Mouse (Mus musculus): ENCODE measurements around the gene Hoxa10. TPM values are rescaled to one million over a fixed set of nuclear protein-coding genes. Genes with fewer than 3 reads are reported as not detected.

Gene Hoxa10
- polyA plus RNA-seq, 1 experiment, result not detected

- no peak for TF ChIP-seq GATA1 (IDR thresholded peaks at IDR 0.05; ENCODE audit: low read length)
Measured at GRCm38 (mm10) chr6:52266666-52266985, 26.0 kb upstream of the Hoxa10 start.

GRCm38 (mm10) chr6:52265913-52266665, 25.4 kb upstream of the Hoxa10 start:
- TF ChIP-seq GATA1 (IDR thresholded peaks at IDR 0.05; ENCODE audit: low read length), result no peak

GRCm38 (mm10) chr6:52265306-52265912, 24.8 kb upstream of the Hoxa10 start:
- TF ChIP-seq GATA1 (IDR thresholded peaks at IDR 0.05; ENCODE audit: low read length), result no peak

- no peak for TF ChIP-seq GATA1 (IDR thresholded peaks at IDR 0.05; ENCODE audit: low read length)
Measured at GRCm38 (mm10) chr6:52264106-52264790, 23.6 kb upstream of the Hoxa10 start.

GRCm38 (mm10) chr6:52263321-52263585, 22.6 kb upstream of the Hoxa10 start:
- TF ChIP-seq GATA1 (IDR thresholded peaks at IDR 0.05; ENCODE audit: low read length), result no peak

GRCm38 (mm10) chr6:52262463-52263320, 22.0 kb upstream of the Hoxa10 start:
- no peak for TF ChIP-seq GATA1 (IDR thresholded peaks at IDR 0.05; ENCODE audit: low read length)

- no peak for TF ChIP-seq GATA1 (IDR thresholded peaks at IDR 0.05; ENCODE audit: low read length)
Measured at GRCm38 (mm10) chr6:52261751-52262462, 21.3 kb upstream of the Hoxa10 start.

- TF ChIP-seq GATA1 (IDR thresholded peaks at IDR 0.05; ENCODE audit: low read length), result no peak
Measured at GRCm38 (mm10) chr6:52260654-52261575, 20.3 kb upstream of the Hoxa10 start, which contains the start of gene Hoxa13. TSS of gene Hoxa13 (minus strand) at chr6:52260880.

- no peak for TF ChIP-seq GATA1 (IDR thresholded peaks at IDR 0.05; ENCODE audit: low read length)
Measured at GRCm38 (mm10) chr6:52259811-52260261, 19.2 kb upstream of the Hoxa10 start.

- no peak for TF ChIP-seq GATA1 (IDR thresholded peaks at IDR 0.05; ENCODE audit: low read length)
Measured at GRCm38 (mm10) chr6:52259081-52259790, 18.6 kb upstream of the Hoxa10 start.

- TF ChIP-seq GATA1 (IDR thresholded peaks at IDR 0.05; ENCODE audit: low read length), result no peak
Measured at GRCm38 (mm10) chr6:52256956-52257355, 16.3 kb upstream of the Hoxa10 start.

GRCm38 (mm10) chr6:52253511-52254500, 13.2 kb upstream of the Hoxa10 start:
- TF ChIP-seq GATA1 (IDR thresholded peaks at IDR 0.05; ENCODE audit: low read length), result no peak
